Mouse (Mus musculus): ENCODE data around the gene Unc45b.

DNA sequence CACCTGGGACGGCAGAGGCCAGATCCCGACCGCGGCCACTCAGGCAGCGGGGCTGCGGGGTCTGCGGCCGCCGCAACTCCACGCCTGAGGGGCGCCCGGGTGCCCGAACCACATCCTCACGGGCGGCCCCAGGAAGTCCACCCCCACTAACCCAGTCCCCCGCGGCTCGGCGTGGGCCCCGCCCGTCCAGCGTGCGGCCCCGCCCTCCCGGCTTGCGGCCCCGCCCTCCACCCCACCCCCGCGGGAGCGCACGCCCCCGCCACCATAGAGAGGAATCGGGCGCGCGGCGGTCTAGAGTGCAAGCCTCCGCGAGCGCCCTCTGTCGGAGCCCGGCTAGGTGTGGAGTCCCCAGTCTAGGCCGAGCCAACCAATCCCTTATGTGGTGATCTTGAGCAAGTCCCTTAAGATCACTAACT, 39.3 kb upstream of the Unc45b start, which contains the start of gene Rffl:
- TF ChIP-seq CTCF (IDR thresholded peaks at IDR 0.05; ENCODE audit: extremely low read depth, insufficient read length, insufficient replicate concordance, low read depth, low read length): peak; percentile 83
- TF ChIP-seq POLR2A (IDR thresholded peaks at IDR 0.05; ENCODE audit: low read depth, low read length): 0 out of 2 replicates have a peak, but pooled peaks have one; percentile 40

Data from small intestine, adult 2 months (tissue).